Mouse (Mus musculus) neutrophil, adult 5-6 weeks (primary cell): ENCODE results near the gene Polr3b. TPM values are rescaled to one million over a fixed set of nuclear protein-coding genes. Genes with fewer than 3 reads are reported as not detected.

ENCODE experiments used
- ATAC-seq: fragments of 151-379, 151-347 bp; 2 replicates; pipeline ENCODE4 v1.8.0; 2017; ENCODE audit warnings: mild to moderate bottlenecking, moderate TSS enrichment; ENCODE audit not compliant: insufficient number of reproducible peaks, poor library complexity, low FRiP score, severe bottlenecking; ENCODE audit errors: extremely low read depth
- total RNA-seq: library from RNA; stranded (forward); fragments of 200-1000 nt; gene quantifications from 2 replicates; pipeline ENCODE4 v1.2.3, GENCODE M21; 2017

The Polr3b gene
- total RNA-seq, 1 experiment from 2014 or later: 46.3 TPM

- ATAC-seq: no peak
These were observed 32.6 kb downstream of the Polr3b start for GRCm38 (mm10) chr10:84654731-84655130.

DNA sequence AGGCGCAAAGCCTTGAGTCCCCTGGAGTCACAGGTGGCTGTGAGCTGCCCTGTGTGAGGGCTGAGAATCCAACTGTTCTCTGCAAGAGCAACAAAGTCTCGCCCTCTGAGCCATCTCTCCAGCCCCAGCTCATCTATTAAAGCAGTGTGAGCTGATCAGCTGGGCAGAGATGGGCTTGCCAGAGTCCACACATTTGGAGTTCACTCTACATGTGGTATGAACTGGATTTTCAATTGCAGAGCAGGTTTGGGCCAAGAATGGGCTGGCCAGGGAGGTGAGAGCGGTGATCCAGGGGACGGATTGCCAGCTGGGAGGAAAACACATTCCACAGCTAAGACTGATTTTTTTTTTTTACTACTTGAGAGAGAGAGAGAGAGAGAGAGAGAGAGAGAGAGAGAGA lies 34.5 kb downstream of the Polr3b start:
- no peak for ATAC-seq

DNA sequence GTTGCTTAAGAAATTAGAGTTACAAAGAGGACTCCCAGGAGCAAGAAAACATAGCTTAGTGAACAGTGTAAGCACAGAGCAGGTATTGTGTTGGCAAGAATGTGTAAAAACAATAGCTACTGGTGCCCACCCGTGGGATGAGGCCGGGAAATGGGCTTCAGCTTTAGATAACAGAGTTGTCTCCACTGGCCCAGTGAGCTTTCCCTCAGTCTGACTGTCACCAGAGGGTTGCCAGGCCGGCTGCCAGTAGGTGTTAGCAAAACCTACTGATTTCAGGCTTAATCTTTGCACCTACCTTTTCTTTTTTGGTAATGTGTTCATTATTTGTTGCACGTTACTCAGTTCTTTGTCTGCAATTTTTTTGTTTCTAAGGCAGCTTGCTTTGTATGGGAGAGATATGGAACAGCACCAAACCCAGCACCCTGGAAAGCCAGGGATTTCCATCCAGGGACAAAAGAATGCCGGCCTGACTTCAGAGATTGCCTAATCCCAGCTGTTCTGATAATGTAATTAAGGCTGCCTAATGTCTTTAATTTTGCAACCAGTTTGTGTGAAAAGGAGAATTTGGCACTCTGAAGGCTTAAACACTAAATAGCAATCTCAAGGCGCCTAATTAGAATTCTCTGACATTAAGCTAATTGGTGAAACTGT lies 35.5 kb downstream of the Polr3b start:
- no peak for ATAC-seq

DNA sequence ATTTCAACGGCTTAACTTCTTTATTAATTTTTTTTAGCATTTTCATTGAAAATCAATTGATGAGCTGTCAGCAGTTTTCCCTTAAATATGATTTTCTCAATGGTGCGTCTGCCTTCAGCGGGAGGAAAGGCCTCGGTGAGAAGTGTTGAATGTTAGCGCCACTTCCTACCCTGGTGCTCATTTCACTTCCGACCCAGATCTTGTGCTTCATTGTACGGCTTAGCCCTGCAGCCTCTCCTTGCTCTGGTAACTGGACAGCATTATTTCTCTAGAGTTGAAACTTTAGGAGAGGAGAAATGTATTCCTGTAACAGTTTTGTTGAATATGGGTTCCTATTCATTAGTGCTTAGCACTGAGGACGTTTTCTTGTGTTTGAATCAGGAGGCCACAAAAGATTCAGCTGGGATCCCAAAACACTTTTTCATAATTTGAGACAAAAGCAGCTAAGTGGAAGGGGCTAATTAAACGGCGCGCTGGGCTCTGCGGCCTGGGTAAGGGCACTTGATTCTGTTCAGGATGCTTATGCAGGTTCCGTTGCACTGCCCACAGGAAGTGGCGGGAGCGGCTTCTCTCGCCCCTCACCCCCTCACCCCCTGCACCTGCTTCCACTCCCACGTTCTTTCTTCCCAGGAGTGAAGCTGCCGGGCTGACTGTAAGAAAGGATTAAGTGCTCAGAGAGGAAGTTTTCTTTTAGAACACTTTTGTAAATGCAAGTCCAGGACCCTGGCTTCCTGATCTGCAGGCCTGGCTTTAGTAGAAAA lies 36.2 kb downstream of the Polr3b start:
- ATAC-seq: no peak

DNA sequence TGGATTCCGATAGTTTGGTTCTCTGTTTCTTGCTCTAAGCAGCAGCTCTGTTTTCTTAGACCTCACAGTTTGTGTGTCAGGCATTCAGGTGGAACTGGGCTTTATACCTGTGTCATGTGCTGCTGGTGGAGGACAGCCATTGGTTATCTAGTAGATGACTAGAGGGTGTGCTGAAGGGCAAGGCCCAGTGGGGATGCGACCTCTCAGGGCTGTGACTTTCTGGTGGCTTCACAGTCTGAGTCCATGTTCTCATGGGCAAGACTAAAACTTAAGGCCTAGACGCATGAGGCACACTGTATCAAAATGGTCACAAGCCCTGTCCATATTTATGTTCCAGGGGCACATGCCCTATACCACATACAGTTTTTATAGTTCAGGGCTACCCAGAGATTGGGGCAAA lies 37.2 kb downstream of the Polr3b start:
- ATAC-seq: no peak

GRCm38 (mm10) chr10:84662138-84662537 lies 40.0 kb downstream of the Polr3b start:
- ATAC-seq: no peak

DNA sequence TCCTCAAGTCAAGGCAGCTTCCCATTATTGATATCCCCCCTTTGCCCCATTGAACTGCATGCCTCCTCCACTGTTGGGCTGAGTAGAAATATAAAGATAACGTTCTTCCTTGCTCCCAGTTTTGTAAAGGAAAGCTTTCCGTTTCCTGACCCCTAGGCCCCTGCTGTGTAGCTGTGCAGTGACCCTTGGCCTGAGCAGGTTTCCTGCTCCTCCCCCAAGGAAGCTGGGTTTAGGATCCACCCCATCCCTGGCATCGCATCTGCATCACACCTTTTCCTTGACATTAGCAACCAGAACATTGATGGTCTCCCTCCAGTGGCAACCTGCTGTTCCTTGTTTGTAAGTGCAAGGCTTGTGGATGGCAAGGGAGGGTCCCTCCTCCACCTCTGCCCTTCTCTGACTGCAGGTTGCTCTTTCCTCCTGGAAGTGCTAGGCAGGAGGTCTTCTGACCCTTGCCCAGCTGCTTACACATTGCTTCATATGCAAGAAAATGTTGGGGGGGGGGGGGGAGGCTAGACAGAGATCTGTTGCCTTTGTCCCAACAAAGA lies 43.7 kb downstream of the Polr3b start:
- ATAC-seq: no peak

- ATAC-seq: no peak
These were observed 53.6 kb downstream of the Polr3b start for GRCm38 (mm10) chr10:84675653-84676052.

- no peak for ATAC-seq
These were observed 54.4 kb downstream of the Polr3b start for GRCm38 (mm10) chr10:84676511-84676910.

- no peak for ATAC-seq
These were observed 55.8 kb downstream of the Polr3b start for GRCm38 (mm10) chr10:84677871-84678270.

GRCm38 (mm10) chr10:84678441-84678840 lies 56.3 kb downstream of the Polr3b start:
- no peak for ATAC-seq

DNA sequence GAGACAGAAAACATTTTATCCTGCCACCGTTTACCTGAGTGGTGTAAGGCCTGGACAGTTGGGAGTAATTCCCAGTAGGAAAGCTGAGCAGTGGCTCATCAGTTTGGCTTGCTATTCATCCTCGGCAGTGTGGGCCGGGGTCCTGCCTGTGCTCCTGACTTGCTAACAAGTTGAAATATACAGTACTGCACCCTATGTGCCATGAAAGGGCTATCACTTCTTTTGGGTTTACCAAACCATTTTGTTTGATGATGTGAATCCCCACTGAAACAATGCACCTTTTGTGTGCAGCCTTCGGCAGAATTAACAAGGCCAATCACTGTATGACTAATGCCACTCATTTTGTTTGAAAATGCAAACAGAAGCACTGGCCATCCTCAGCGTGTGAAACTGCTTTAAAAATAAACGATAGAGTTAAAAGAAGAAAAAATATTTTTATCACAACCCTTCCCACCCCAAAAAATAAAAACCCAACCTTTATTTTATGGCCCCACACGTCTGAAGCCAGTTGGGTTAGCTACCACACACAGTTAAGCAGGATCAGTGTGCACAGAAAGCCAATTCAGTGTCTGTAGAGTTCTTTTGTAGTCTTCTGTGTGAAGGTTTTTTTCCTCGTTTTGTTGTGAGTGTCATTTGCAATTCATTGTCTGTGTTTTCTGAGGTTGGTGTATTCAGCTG lies 63.5 kb downstream of the Polr3b start:
- ATAC-seq: no peak

DNA sequence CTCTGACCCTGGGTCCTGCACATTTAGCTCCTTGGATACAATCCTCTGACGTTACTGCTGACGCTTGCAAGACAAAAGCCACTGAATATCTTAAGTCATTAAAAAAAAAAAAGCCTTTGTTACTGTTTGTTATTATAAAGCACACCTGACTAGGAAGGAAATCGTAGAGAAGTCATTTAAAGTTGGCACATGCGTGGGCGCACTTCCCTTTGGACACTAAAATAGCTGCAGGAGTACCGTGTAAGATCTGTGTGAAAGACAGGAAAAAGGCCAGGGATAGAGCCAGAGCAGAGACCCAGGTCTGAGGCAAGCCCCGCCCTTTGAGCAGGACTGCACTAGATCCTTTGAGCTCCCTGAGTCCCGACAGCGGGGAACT lies 64.0 kb downstream of the Polr3b start:
- ATAC-seq: no peak

- no peak for ATAC-seq
These were observed 64.6 kb downstream of the Polr3b start for GRCm38 (mm10) chr10:84686705-84687104.

- no peak for ATAC-seq
These were observed 65.6 kb downstream of the Polr3b start for GRCm38 (mm10) chr10:84687736-84688135.

GRCm38 (mm10) chr10:84689846-84690245 lies 67.8 kb downstream of the Polr3b start:
- no peak for ATAC-seq

GRCm38 (mm10) chr10:84690818-84691217 lies 68.7 kb downstream of the Polr3b start:
- no peak for ATAC-seq

DNA sequence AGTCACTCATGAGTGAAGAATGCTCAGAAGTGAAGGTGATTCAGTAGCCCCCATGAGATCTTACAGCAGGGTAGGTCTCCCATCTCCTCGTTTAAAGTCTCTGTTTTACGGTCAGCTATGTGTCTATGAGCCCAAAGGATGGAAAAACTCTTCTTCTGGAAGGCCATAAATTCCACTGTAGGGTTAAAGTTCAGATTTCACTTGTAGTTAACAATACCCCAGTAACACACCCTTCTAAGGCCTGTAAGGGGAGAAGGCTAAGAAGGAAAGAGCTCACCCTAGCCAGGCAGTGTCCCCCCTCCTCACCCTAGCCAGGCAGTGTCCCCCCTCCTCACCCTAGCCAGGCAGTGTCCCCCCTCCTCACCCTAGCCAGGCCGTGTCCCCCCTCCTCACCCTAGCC lies 69.6 kb downstream of the Polr3b start:
- ATAC-seq: no peak

- no peak for ATAC-seq
These were observed 71.9 kb downstream of the Polr3b start for GRCm38 (mm10) chr10:84693841-84694638.
